Mouse (Mus musculus) forebrain, embryonic 11.5 days (tissue): ENCODE results near the gene Clic6. TPM values are rescaled to one million over a fixed set of nuclear protein-coding genes. Genes with fewer than 3 reads are reported as not detected.

Experiments used
- ATAC-seq: fragments of 200-750 bp; cut with Nextera tagmentation; replicated peaks from 2 replicates; pipeline ENCODE4 v1.8.0; 2017; ENCODE audit warnings: moderate TSS enrichment; ENCODE audit not compliant: low FRiP score
- DNase-seq: peaks from one replicate; pipeline ENCODE4 v3.0.0-alpha.2; 2017; ENCODE audit warnings: low spot score
- H3K27ac ChIP-seq: fragments of 300-500 bp; sonication (generic); 2 replicates; pipeline ENCODE4 v1.5.1; 2014; ENCODE audit warnings: low read depth, low read length
- H3K27me3 ChIP-seq: fragments of 300-500 bp; sonication (generic); 2 replicates; pipeline ENCODE4 v1.6.1; 2014; ENCODE audit warnings: mild to moderate bottlenecking, low read length, mixed read lengths; ENCODE audit not compliant: control insufficient read depth, insufficient read depth
- H3K36me3 ChIP-seq: fragments of 300-500 bp; sonication (generic); 2 replicates; pipeline ENCODE4 v1.6.1; 2014; ENCODE audit warnings: mild to moderate bottlenecking, low read length, moderate library complexity, mixed read lengths; ENCODE audit not compliant: control insufficient read depth, insufficient read depth
- H3K4me1 ChIP-seq: fragments of 300-500 bp; sonication (generic); replicated peaks from 2 replicates; pipeline ENCODE4 v1.6.1; 2014; ENCODE audit warnings: low read length, mixed read lengths; ENCODE audit not compliant: control insufficient read depth, insufficient read depth
- H3K4me2 ChIP-seq: fragments of 300-500 bp; sonication (generic); 2 replicates; pipeline ENCODE4 v1.6.1; 2014; ENCODE audit warnings: low read depth, mild to moderate bottlenecking, low read length, moderate library complexity, mixed read lengths; ENCODE audit not compliant: severe bottlenecking
- H3K4me3 ChIP-seq: fragments of 300-500 bp; sonication (generic); 2 replicates; pipeline ENCODE4 v1.5.1; 2014; ENCODE audit warnings: low read depth, low read length
- H3K9ac ChIP-seq: fragments of 300-500 bp; sonication (generic); 2 replicates; pipeline ENCODE4 v1.6.1; 2014; ENCODE audit warnings: low read length
- H3K9me3 ChIP-seq: fragments of 300-500 bp; sonication (generic); 2 replicates; pipeline ENCODE4 v1.6.1; 2016; ENCODE audit warnings: low read length, mixed read lengths; ENCODE audit not compliant: control insufficient read depth
- WGBS: fragments of 180-500 bp; shearing (Covaris S2); extraction: QIAGEN DNeasy Blood & Tissue Kit; methylation state at CpG from one replicate; pipeline ENCODE4 v1.1.7; 2014; 5-methylcytosine and 5-hydroxymethylcytosine counted together
- polyA plus RNA-seq: library from polyadenylated mRNA; unstranded; fragments of >200 nt; fragmentation: Nextera tagmentation; extraction: Ambion mirVana; gene quantifications from 2 replicates; pipeline ENCODE4 v1.2.1, GENCODE M21; 2014

Gene Clic6
- polyA plus RNA-seq, 1 experiment from 2014 or later, result 3.1 TPM

DNA sequence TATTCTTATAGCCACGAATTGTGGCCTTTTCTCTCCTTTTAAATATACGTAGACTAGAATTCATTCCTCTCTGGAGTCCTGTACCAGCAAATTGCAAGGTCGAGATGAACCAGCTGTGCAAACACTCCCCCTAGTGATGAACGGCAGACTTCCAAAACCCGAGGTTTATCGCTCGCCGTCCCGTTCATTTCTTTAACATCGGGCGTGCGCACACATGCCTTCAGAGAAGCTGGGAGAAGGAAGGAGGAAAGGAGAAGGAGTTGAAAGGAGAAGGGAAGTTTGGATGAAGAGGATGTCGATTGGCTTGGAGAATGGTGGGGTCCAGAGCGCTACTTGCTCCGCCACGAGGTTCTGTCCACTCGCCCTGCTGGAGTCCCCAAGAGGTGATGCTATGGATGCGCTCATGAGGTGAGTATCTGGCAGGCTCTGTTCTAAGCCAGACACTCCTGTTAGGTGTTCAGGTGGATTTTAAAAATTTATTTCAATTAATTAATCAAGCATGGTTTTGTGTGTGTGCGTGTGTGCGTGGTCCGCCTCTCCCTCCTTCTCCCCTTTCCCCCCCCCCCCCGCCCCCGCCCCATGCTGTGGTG is 6.9 kb upstream of the Clic6 start:
- no peaks in the 10 kb centered on the region for H3K9me3 ChIP-seq
- peak overlapping the region; percentile 12; the same call in 1 of the 2 replicates for H3K4me3 ChIP-seq
- peak overlapping the region; percentile 9; the same call in 1 of the 2 replicates for H3K9ac ChIP-seq
- H3K27ac ChIP-seq, result no peak overlapping the region
- DNase-seq (peak; percentile 71), ATAC-seq (no peak)
- no peaks in the 10 kb centered on the region for H3K36me3 ChIP-seq
- no peaks in the 10 kb centered on the region; the same call in 1 of the 2 replicates for H3K27me3 ChIP-seq
- peaks cover 2% of the 10 kb centered on the region; the same call in 1 of the 2 replicates for H3K4me1 ChIP-seq
- H3K4me2 ChIP-seq, result peak overlapping the region; percentile 43
- WGBS, result 11% methylated on average over 22 of the region's 23 CpGs

DNA sequence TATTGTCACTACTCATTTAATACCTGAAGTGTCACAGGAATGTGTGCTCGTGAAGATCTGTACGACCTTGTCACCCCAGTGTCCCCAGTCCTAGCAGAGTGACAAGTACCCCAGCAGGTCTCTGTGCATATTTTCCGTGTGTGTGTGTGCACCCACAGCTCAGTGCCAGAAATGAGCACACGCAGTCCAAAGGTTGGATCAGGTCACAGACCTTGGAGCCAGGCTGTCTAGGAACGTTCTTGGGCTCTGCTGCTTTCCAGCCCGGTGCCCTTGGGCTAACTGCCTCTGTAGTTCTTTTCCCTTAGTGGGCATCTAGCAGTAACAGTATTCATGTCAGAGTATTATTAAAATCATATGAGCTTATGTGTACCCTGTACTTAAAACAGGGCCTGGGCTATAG is 1.6 kb downstream of the Clic6 start:
- H3K4me2 ChIP-seq, result no peak overlapping the region
- no peaks in the 10 kb centered on the region for H3K36me3 ChIP-seq
- no peaks in the 10 kb centered on the region for H3K9me3 ChIP-seq
- H3K9ac ChIP-seq, result no peak overlapping the region
- 91% methylated on average over 6 of the region's 6 CpGs for WGBS
- no peak for DNase-seq
- H3K4me3 ChIP-seq, result no peak overlapping the region
- no peak for ATAC-seq
- no peaks in the 10 kb centered on the region for H3K4me1 ChIP-seq
- H3K27me3 ChIP-seq, result no peaks in the 10 kb centered on the region
- H3K27ac ChIP-seq, result no peak overlapping the region

DNA sequence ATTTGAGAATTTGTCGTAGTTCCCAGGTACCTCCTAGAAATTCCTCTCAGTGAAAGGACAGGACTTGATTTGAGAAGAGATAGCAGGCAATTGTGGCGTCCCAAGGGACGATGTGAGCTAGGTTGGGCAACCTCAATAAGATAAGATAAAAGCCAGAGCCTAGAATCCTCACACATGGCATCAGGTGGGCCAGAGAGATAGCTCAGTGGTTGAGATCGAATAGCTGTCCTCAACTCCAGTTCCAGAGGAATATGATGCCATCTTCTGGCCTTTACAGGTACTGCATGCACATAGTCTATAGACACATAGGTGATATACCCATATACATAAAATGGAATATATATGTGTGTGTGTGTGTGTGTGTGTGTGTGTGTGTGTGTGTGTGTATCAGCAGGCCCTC is 2.0 kb downstream of the Clic6 start:
- no peak for ATAC-seq
- WGBS, result 60% methylated on average over 4 of the region's 4 CpGs
- Histone ChIP-seq H3K4me2 (no peak overlapping the region), H3K4me3 (no peak overlapping the region), H3K4me1 (no peaks in the 10 kb centered on the region), H3K27ac (no peak overlapping the region), H3K9ac (no peak overlapping the region), H3K36me3 (no peaks in the 10 kb centered on the region), H3K27me3 (no peaks in the 10 kb centered on the region), H3K9me3 (no peaks in the 10 kb centered on the region)
- no peak for DNase-seq

DNA sequence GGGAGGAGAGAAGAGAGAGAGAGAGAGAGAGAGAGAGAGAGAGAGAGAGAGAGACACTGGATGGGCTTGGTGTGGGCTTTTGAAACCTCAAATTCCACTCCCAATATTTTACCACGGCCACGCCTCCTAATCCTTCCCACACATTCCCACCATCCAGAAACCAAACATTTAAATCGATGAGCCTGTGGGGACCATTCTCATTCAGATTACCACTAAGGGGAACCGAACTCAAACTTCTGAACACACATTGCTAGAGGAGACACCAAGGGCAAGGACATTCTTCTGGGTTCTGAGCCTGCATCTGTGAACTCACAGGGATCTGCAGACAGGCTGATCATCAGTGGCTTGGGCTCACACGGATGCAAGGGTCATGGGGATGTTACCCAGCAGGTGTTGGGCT is 2.9 kb downstream of the Clic6 start:
- Histone ChIP-seq H3K4me1 (no peaks in the 10 kb centered on the region), H3K9ac (no peak overlapping the region), H3K9me3 (no peaks in the 10 kb centered on the region), H3K4me3 (no peak overlapping the region), H3K36me3 (no peaks in the 10 kb centered on the region), H3K27ac (no peak overlapping the region), H3K4me2 (no peak overlapping the region), H3K27me3 (no peaks in the 10 kb centered on the region)
- WGBS, result 89% methylated on average over 5 of the region's 5 CpGs
- ATAC-seq (no peak), DNase-seq (no peak)

DNA sequence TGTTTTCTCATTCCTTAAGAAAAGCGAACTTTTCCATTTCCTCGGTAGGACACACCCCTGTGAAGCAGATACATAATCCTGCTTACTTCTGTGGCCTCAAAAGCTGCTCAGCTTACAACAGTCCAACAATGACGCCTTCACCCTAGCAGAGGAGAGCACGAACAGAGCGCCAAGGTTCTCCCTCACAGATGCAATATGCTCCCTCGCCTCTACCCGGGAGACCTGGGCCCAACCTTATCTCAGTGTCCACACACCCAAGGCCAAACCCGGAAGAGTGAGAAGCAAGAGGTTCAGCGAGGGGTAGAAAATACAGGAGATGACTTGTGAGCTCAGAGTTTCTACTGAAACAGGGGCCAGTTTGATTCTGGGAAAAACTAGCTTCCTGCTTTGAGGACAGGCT is 3.8 kb downstream of the Clic6 start:
- no peak for DNase-seq
- Histone ChIP-seq H3K4me3 (no peak overlapping the region), H3K9me3 (no peaks in the 10 kb centered on the region)

DNA sequence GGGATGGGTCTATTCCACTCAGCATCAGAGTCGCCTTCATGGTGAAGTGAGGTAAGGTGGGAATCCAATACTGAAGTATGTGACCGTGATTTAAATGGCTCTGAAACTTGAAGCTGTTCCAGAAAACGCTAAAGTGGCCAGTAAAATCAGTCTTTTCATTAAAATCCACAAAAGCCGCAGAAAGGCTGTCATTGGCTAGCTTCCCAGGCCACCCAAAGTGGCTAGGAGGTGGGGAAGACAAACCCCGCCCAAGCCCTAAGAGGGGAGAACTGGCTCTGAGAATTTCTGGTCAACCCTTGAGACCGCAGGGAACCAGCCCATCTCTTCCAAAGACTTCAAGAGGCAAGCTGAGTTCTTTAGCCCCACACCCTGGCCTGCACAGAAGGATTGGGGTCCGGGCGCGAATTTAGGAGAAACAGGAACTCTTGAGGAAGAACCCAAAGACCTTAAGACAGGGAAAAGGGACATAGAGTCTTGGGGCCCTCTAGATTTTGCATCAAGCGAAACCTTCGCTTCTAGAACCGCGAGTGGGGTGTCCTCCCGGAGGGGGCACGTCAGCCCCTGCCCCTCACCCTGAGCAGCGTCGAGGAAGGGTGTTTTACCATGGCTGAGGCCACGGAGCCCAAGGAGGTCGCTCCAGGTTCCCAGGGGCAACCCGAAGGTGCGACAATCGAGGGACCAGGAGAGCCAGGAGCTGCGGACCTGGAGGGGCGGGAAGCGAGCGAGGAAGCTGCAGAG is 12.5 kb downstream of the Clic6 start:
- DNase-seq (no peak), ATAC-seq (no peak)
- no peaks in the 10 kb centered on the region for H3K9me3 ChIP-seq
- H3K4me3 ChIP-seq, result peak overlapping the region; percentile 48
- peaks cover 32% of the 10 kb centered on the region for H3K27me3 ChIP-seq
- 9% methylated on average over 26 of the region's 26 CpGs for WGBS
- peak overlapping the region; percentile 45 for H3K9ac ChIP-seq
- no peaks in the 10 kb centered on the region for H3K36me3 ChIP-seq
- H3K4me2 ChIP-seq, result peak overlapping the region; percentile 91
- H3K4me1 ChIP-seq, result peaks cover 6% of the 10 kb centered on the region; the same call in 1 of the 2 replicates
- no peak overlapping the region for H3K27ac ChIP-seq

More for the DNA sequence above, 3.8 kb downstream of the Clic6 start:
- H3K9ac ChIP-seq, result no peak overlapping the region
- no peaks in the 10 kb centered on the region for H3K27me3 ChIP-seq
- 73% methylated on average over 9 of the region's 9 CpGs for WGBS
- no peak overlapping the region for H3K4me2 ChIP-seq
- H3K4me1 ChIP-seq, result no peaks in the 10 kb centered on the region
- ATAC-seq, result no peak
- no peaks in the 10 kb centered on the region for H3K36me3 ChIP-seq
- no peak overlapping the region for H3K27ac ChIP-seq

- peak; percentile 36; the same call in 1 of the 2 replicates for ATAC-seq
- Histone ChIP-seq H3K4me1 (peaks cover 6% of the 10 kb centered on the region; the same call in 1 of the 2 replicates), H3K27ac (no peak overlapping the region), H3K9ac (peak overlapping the region; percentile 45), H3K9me3 (no peaks in the 10 kb centered on the region), H3K27me3 (peaks cover 32% of the 10 kb centered on the region), H3K36me3 (no peaks in the 10 kb centered on the region), H3K4me2 (peak overlapping the region; percentile 91), H3K4me3 (peak overlapping the region; percentile 48)
- peak; percentile 70 for DNase-seq
- WGBS, result under 1% methylated on average over 34 of the region's 34 CpGs
These were observed 13.0 kb downstream of the Clic6 start for GRCm38 (mm10) chr16:92498589-92498981.

GRCm38 (mm10) chr16:92499324-92499723 is 13.8 kb downstream of the Clic6 start:
- ATAC-seq (no peak), DNase-seq (no peak)
- Histone ChIP-seq H3K4me3 (peak overlapping the region; percentile 48), H3K27ac (no peak overlapping the region), H3K9me3 (no peaks in the 10 kb centered on the region), H3K27me3 (peaks cover 32% of the 10 kb centered on the region), H3K36me3 (no peaks in the 10 kb centered on the region), H3K9ac (peak overlapping the region; percentile 45), H3K4me1 (peaks cover 6% of the 10 kb centered on the region; the same call in 1 of the 2 replicates), H3K4me2 (peak overlapping the region; percentile 91)
- 17% methylated on average over 15 of the region's 15 CpGs for WGBS
